Mouse (Mus musculus) E14TG2a.4 (cell line): ENCODE measurements around the gene Mrc2.

Experiments
- CTCF ChIP-seq: conservative IDR thresholded peaks from 2 replicates; pipeline ENCODE4 v1.5.1; 2014; ENCODE audit warnings: low read length
- NANOG ChIP-seq: IDR thresholded peaks from 2 replicates; pipeline ENCODE4 v1.6.1; 2014; ENCODE audit warnings: borderline replicate concordance, low read length, mixed read lengths

DNA sequence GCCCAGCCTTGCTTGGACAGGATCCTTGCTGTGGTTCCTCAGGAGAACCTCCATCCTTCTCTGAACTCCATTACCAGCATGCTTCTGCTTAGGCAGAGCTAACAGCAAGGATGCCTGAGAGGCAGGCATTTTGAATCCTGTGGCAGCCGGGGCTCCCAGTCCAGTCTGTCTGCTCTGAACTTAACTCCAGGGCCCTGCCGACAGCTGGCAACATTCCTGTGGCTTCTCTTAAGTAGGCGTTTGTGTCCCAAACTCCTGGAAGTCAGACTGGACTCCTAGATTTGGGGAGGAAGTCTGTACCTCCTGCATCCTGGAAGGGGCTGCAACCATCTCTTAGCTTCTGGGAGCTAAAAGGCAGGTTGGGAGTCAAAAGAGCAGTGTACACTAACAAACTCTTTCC, 3.0 kb upstream of the Mrc2 start:
- TF ChIP-seq CTCF (no peak), NANOG (no peak)
